Mouse (Mus musculus) embryonic facial prominence, embryonic 12.5 days (tissue): Measurements from ENCODE around the gene Lamtor2. TPM values are rescaled to one million over a fixed set of nuclear protein-coding genes. Genes with fewer than 3 reads are reported as not detected.

Source experiments
- ATAC-seq: fragments of 200-750 bp; cut with Nextera tagmentation; 2 replicates; pipeline ENCODE4 v1.8.0; 2017; ENCODE audit not compliant: insufficient number of reproducible peaks, insufficient read depth, low FRiP score, low TSS enrichment
- H3K27ac ChIP-seq: fragments of 300-500 bp; sonication (generic); 2 replicates; pipeline ENCODE4 v1.5.1; 2016; ENCODE audit warnings: mild to moderate bottlenecking
- H3K27me3 ChIP-seq: fragments of 300-500 bp; sonication (generic); 2 replicates; pipeline ENCODE4 v1.6.1; 2016; ENCODE audit warnings: mild to moderate bottlenecking, moderate library complexity
- H3K36me3 ChIP-seq: fragments of 300-500 bp; sonication (generic); 2 replicates; pipeline ENCODE4 v1.6.1; 2016; ENCODE audit warnings: mild to moderate bottlenecking
- H3K4me1 ChIP-seq: fragments of 300-500 bp; sonication (generic); 2 replicates; pipeline ENCODE4 v1.6.1; 2016
- H3K4me2 ChIP-seq: fragments of 300-500 bp; sonication (generic); replicated peaks from 2 replicates; pipeline ENCODE4 v1.6.1; 2016; ENCODE audit warnings: mild to moderate bottlenecking, moderate library complexity
- H3K4me3 ChIP-seq: fragments of 300-500 bp; sonication (generic); 2 replicates; pipeline ENCODE4 v1.5.1; 2016; ENCODE audit warnings: mild to moderate bottlenecking
- H3K9ac ChIP-seq: fragments of 300-500 bp; sonication (generic); 2 replicates; pipeline ENCODE4 v1.6.1; 2016; ENCODE audit warnings: mild to moderate bottlenecking, moderate library complexity
- H3K9me3 ChIP-seq: fragments of 300-500 bp; sonication (generic); 2 replicates; pipeline ENCODE4 v1.6.1; 2016; ENCODE audit warnings: mild to moderate bottlenecking, moderate library complexity
- WGBS: fragments of 180-500 bp; shearing (Covaris S2); methylation state at CpG from one replicate; pipeline ENCODE4 v1.1.7; 2016; 5-methylcytosine and 5-hydroxymethylcytosine counted together
- polyA plus RNA-seq: library from polyadenylated mRNA; unstranded; fragments of >200 nt; fragmentation: Nextera tagmentation; extraction: Ambion mirVana; gene quantifications from 2 replicates; pipeline ENCODE4 v1.2.1, GENCODE M21; 2016

The Lamtor2 gene
- polyA plus RNA-seq, 1 experiment from 2014 or later = 144 TPM

GRCm38 (mm10) chr3:88551586-88551985 is 1.3 kb downstream of the Lamtor2 start:
- H3K4me2 ChIP-seq = peak overlapping the region; percentile 65
- peaks cover 10% of the 10 kb centered on the region for H3K36me3 ChIP-seq
- H3K9ac ChIP-seq = no peak overlapping the region; the same call in 1 of the 2 replicates
- H3K9me3 ChIP-seq = no peaks in the 10 kb centered on the region
- H3K27ac ChIP-seq = no peak overlapping the region
- peak overlapping the region; percentile 87 for H3K4me3 ChIP-seq
- no peaks in the 10 kb centered on the region for H3K27me3 ChIP-seq
- peaks cover 27% of the 10 kb centered on the region for H3K4me1 ChIP-seq
- WGBS = 87% methylated on average over 4 of the region's 4 CpGs
- no peak for ATAC-seq

GRCm38 (mm10) chr3:88548180-88548917 is 4.5 kb downstream of the Lamtor2 start, which contains the start of gene Rab25:
Rab25 (minus strand) TSS chr3:88548300.
- H3K9me3 ChIP-seq = no peaks in the 10 kb centered on the region
- no peak within 1 kb of the TSS for H3K4me3 ChIP-seq
- H3K4me2 ChIP-seq = peak within 1 kb of the TSS; percentile 29
- whole genome bisulfite sequencing = 41% methylated on average over 18 of the region's 18 CpGs
- H3K27ac ChIP-seq = no peak within 1 kb of the TSS
- no peak within 1 kb of the TSS for H3K9ac ChIP-seq
- peaks cover 11% of the 10 kb centered on the region for H3K4me1 ChIP-seq
- no peaks in the 10 kb centered on the region for H3K27me3 ChIP-seq
- ATAC-seq = no peak
- no peaks in the 10 kb centered on the region for H3K36me3 ChIP-seq

DNA sequence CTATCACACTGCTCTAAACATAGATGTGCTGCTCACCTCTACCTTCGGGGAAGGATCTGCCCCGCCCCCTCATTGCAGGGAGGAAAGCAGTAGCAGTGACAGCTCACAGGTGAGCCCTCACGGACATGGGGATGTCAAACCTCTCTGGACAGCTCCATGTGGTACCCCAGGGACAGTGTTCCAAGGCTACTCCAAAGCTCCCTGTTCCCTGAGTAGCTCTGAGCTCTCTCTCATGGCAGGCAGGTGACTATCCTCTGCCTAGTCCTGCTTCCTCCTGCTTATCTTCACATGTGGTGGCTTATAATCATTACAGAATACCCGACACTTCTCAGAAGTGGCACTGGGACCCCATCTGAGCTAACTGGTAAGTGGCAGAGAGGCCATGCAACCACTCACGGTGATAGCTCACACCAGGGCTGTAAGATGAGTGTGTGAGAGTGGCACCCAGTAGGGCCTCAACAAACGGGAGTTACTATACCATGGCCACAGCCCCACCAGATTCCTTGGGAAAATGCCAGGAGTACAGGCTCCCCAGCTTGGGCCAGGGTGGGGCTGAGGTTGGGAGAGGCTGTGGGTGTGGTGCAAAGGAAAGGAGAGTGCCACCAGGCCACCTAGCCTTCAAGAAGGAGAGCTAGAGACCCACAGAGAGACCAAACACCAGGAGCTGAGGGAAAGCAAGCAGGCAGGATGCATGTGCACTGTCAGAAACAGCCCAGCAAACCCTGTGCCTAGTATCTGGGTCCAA is 6.0 kb downstream of the Lamtor2 start:
- ATAC-seq = no peak
- H3K4me2 ChIP-seq = no peak overlapping the region
- no peaks in the 10 kb centered on the region for H3K36me3 ChIP-seq
- no peaks in the 10 kb centered on the region for H3K9me3 ChIP-seq
- H3K27me3 ChIP-seq = no peaks in the 10 kb centered on the region
- H3K4me1 ChIP-seq = peaks cover 11% of the 10 kb centered on the region
- WGBS = 78% methylated on average over 6 of the region's 6 CpGs
- no peak overlapping the region for H3K4me3 ChIP-seq
- H3K9ac ChIP-seq = no peak overlapping the region
- no peak overlapping the region for H3K27ac ChIP-seq

GRCm38 (mm10) chr3:88544955-88545591 is 7.8 kb downstream of the Lamtor2 start:
- Histone ChIP-seq H3K4me3 (no peak overlapping the region), H3K36me3 (peaks cover 13% of the 10 kb centered on the region), H3K27ac (no peak overlapping the region), H3K27me3 (no peaks in the 10 kb centered on the region), H3K9me3 (no peaks in the 10 kb centered on the region), H3K9ac (no peak overlapping the region), H3K4me1 (peaks cover 17% of the 10 kb centered on the region), H3K4me2 (no peak overlapping the region)
- 59% methylated on average over 20 of the region's 20 CpGs for WGBS
- no peak for ATAC-seq

DNA sequence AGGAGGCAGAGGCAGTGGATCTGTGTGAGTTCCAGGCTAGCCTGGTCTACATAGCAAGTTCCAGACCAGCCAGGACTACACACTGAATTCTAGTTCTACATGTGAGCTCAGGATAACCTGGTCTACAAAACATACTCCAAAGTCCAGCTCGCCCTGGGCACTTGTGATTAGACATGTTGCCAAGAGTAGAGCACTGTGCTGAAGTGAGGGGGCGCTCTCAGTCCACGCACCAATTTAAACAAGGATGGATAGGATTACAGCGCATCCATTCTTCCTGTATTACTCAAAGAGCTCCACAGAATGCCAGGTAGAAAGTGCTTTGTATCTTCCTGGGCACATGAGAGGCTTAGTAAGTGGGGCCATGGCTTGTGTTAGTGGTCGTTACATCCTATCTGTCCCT is 8.4 kb downstream of the Lamtor2 start:
- Histone ChIP-seq H3K4me2 (no peak overlapping the region), H3K9me3 (no peaks in the 10 kb centered on the region), H3K4me1 (peaks cover 19% of the 10 kb centered on the region), H3K27ac (no peak overlapping the region), H3K9ac (no peak overlapping the region), H3K36me3 (peaks cover 16% of the 10 kb centered on the region), H3K27me3 (no peaks in the 10 kb centered on the region), H3K4me3 (no peak overlapping the region)
- ATAC-seq = no peak
- 34% methylated on average over 5 of the region's 5 CpGs for WGBS

DNA sequence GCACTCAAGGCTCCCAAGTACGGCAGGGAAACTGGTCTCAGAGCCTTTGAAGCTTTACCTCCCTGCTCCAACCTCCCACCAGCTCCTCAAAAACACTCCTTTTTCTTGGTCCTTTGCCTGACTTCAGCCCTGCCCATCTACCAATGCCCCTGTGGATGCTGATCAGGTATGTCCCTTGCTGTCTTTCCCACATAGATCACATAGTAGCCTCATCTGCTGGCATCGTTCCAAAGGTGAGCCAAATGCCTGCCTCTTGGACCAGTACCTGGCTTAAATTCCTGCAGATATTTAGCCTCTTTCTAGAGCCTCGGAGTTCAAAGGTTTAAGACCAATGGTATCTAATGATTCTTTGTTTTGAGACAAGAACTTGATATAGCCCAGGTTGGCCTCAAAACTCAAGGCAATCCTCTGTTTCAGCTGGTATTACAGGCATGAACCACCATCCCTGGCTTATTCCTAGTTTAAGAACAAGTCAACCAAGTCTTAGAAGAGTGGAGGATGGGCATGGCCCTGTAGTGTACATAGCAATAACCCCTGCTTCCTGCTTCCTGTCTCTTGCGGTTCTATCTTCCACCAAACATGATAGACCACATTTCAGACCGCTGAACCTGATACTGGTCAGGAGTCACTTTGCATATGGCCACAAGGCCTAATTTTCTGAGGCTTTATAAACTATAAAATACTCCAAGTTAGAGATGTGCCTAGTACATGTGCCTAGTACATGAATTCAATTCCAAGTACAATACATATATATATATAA is 9.0 kb downstream of the Lamtor2 start:
- Histone ChIP-seq H3K27ac (no peak overlapping the region), H3K36me3 (peaks cover 17% of the 10 kb centered on the region), H3K9me3 (no peaks in the 10 kb centered on the region), H3K4me2 (no peak overlapping the region), H3K4me1 (peaks cover 23% of the 10 kb centered on the region), H3K9ac (no peak overlapping the region), H3K27me3 (no peaks in the 10 kb centered on the region), H3K4me3 (no peak overlapping the region)
- no peak for ATAC-seq
- whole genome bisulfite sequencing = 69% methylated on average over 5 of the region's 5 CpGs

- no peaks in the 10 kb centered on the region for H3K27me3 ChIP-seq
- no peak overlapping the region for H3K4me3 ChIP-seq
- H3K4me1 ChIP-seq = peaks cover 30% of the 10 kb centered on the region
- WGBS = 77% methylated on average over 8 of the region's 8 CpGs
- no peak for ATAC-seq
- H3K9ac ChIP-seq = no peak overlapping the region
- no peak overlapping the region for H3K27ac ChIP-seq
- no peaks in the 10 kb centered on the region for H3K9me3 ChIP-seq
- H3K36me3 ChIP-seq = peaks cover 24% of the 10 kb centered on the region
- H3K4me2 ChIP-seq = no peak overlapping the region
These were observed 9.7 kb downstream of the Lamtor2 start for GRCm38 (mm10) chr3:88543174-88543573.

DNA sequence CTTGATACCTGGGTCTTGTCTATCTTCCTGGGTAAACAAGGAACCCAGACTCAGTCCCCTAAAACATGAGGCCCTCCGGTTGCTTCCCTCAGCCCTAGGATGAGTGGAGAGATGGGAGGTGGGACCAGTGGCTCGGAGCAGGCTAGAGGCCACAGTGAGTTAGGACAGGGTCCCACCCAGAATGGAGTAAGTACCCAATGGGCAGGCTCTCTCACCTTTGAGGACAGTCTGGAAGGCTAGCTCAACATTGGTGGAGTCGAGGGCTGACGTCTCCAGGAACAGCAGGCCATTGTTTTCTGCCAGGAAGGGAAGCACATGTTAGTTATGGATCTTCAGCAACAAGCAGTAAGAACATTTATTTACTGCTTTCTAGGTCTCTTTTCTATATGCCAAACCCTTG is 10.4 kb downstream of the Lamtor2 start:
- 38% methylated on average over 4 of the region's 4 CpGs for WGBS
- Histone ChIP-seq H3K9ac (no peak overlapping the region), H3K36me3 (peaks cover 31% of the 10 kb centered on the region), H3K4me1 (peaks cover 37% of the 10 kb centered on the region), H3K4me3 (no peak overlapping the region), H3K27ac (0 out of 2 replicates have a peak overlapping the region, but pooled peaks have one; percentile 23), H3K9me3 (no peaks in the 10 kb centered on the region), H3K4me2 (no peak overlapping the region), H3K27me3 (no peaks in the 10 kb centered on the region)
- no peak for ATAC-seq

DNA sequence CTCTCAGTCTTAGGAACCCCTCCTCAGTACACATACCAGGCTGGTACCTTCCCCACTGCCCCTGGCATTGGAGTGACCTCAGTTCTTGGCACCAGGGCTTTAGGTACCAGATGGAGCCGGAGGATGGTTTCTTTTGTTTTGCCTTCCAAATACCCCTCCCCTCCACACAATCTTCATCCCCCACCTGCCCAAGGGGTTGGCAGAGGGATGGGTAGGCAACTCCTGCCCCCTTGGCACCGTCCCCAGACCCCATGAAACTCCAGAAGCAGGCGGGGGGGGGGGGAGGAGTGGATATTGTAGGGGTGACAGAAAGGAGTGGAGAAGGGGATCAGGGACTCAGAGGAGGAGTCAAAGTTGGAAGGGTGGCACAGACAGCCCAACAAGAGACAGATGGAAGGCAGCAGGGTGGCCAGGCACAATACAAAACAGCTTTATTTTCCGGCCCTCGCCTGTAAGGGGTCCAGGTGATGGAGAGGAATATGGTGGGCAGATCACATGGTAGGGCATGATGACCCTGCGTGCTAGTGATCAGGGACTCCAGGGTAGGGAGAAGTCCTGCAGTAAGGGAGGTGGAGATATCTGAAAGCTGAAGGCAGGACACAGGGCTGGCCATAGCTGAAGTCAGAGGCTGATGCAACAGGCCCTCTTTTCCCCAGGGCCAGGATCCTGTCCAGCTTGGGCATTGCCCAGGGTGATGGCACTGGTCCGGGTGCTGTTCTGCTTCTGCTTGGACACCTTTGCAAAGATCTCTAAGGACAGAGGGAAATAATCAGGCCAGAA is 11.1 kb downstream of the Lamtor2 start:
- Histone ChIP-seq H3K27ac (peak overlapping the region; percentile 72), H3K4me3 (no peak overlapping the region), H3K4me1 (peaks cover 43% of the 10 kb centered on the region), H3K36me3 (peaks cover 37% of the 10 kb centered on the region), H3K9me3 (no peaks in the 10 kb centered on the region), H3K27me3 (no peaks in the 10 kb centered on the region), H3K9ac (no peak overlapping the region), H3K4me2 (no peak overlapping the region)
- no peak for ATAC-seq
- WGBS = 79% methylated on average over 6 of the region's 7 CpGs

DNA sequence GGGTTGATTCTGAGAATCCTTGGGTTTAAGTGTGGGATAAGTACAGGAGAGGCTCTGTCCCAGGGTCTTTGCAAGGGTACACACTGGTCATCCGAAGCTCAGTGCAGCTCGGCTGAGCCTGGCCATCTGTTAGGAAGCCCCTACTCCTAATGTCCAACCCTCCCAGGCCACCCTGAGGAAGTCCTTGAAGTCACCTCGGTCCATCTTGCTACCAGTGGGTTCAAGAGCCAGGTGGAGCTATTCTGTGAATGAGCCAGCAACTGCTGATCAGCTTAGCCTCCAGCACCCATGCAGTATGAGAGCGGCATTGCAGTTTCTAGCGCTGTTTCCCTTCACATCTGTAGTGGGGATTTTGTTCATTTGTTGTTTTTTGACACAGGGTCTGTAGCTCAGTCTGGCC is 12.8 kb downstream of the Lamtor2 start:
- Histone ChIP-seq H3K9ac (no peak overlapping the region), H3K4me3 (no peak overlapping the region), H3K27ac (peak overlapping the region; percentile 57; the same call in 1 of the 2 replicates), H3K27me3 (no peaks in the 10 kb centered on the region), H3K9me3 (no peaks in the 10 kb centered on the region), H3K36me3 (peaks cover 47% of the 10 kb centered on the region), H3K4me1 (peaks cover 61% of the 10 kb centered on the region), H3K4me2 (no peak overlapping the region)
- no peak for ATAC-seq
- 48% methylated on average over 5 of the region's 5 CpGs for WGBS
